In genomic region chr2:66728002-66728401, GRCm38 (mm10) we compare ENCODE assay signal across 12 mouse cellular contexts.
"Had no signal": no experiment of that assay in that cellular context is flagged by ENCODE, and none has a peak within 500 bp of the region (broad histone marks: within the 10 kb centered on the region; RNA-seq: fewer than 3 reads in every experiment).

No protein-coding gene starts in this region.

- DNase-seq: retina, postnatal 1 day; right cerebral cortex, adult 18-20 months; right cerebral cortex, postnatal 14 days; right cerebral cortex, postnatal 25 days; right cerebral cortex, postnatal 4 days; spleen, adult 18-20 months; thymus, adult 18-20 months; thymus, adult 2 months; thymus, postnatal 14 days; thymus, postnatal 25 days; thymus, postnatal 36 days; thymus, postnatal 4 days had no signal
